Mouse (Mus musculus) C2C12 (cell line): ENCODE measurements around the gene Olfr213. TPM values are rescaled to one million over a fixed set of nuclear protein-coding genes. Genes with fewer than 3 reads are reported as not detected.
"Not testable (repeated sequence)": the region's sequence is repeated elsewhere in the genome, so short reads cannot be mapped to it uniquely, and the experiment has no call there.

ENCODE experiments used
- H3K27me3 ChIP-seq: one replicate; pipeline ENCODE4 v1.6.1; 2011; ENCODE audit not compliant: control insufficient read depth, insufficient read depth, insufficient read length
- H3K36me3 ChIP-seq: one replicate; pipeline ENCODE4 v1.6.1; 2011; ENCODE audit not compliant: control insufficient read depth, insufficient read depth
- H3K4me3 ChIP-seq: one replicate; pipeline ENCODE4 v1.5.1; 2011; ENCODE audit warnings: mild to moderate bottlenecking, control low read depth; ENCODE audit not compliant: poor library complexity, insufficient read depth, severe bottlenecking
- H3K79me2 ChIP-seq: one replicate; pipeline ENCODE4 v1.6.1; 2011; ENCODE audit not compliant: control insufficient read depth, insufficient read depth
- H3K79me3 ChIP-seq: one replicate; pipeline ENCODE4 v1.6.1; 2011; ENCODE audit warnings: low read depth, control low read depth
- H3ac ChIP-seq: one replicate; pipeline ENCODE3; 2011; ENCODE audit warnings: low read depth; ENCODE audit not compliant: control insufficient read depth, insufficient read length
- CEBPB ChIP-seq: IDR thresholded peaks from one replicate; pipeline ENCODE4 v1.6.1; 2011; ENCODE audit warnings: low read depth, mild to moderate bottlenecking, control low read depth, moderate library complexity
- CTCF ChIP-seq: IDR thresholded peaks from one replicate; pipeline ENCODE4 v1.5.1; 2011; ENCODE audit not compliant: control insufficient read depth, insufficient read depth, insufficient read length
- FOSL1 ChIP-seq: IDR thresholded peaks from one replicate; pipeline ENCODE4 v1.8.0; 2011; ENCODE audit warnings: mild to moderate bottlenecking, low read length; ENCODE audit not compliant: poor library complexity, insufficient read depth, severe bottlenecking
- MAX ChIP-seq: IDR thresholded peaks from one replicate; pipeline ENCODE4 v1.6.1; 2011; ENCODE audit warnings: mild to moderate bottlenecking, control low read depth
- MYOD1 ChIP-seq: IDR thresholded peaks from one replicate; pipeline ENCODE4 v1.6.1; 2011; ENCODE audit warnings: low read depth; ENCODE audit not compliant: control insufficient read depth, insufficient read length
- MYOG ChIP-seq: IDR thresholded peaks from one replicate; pipeline ENCODE4 v1.6.1; 2011; ENCODE audit not compliant: control insufficient read depth, insufficient read length; ENCODE audit errors: extremely low read depth
- USF1 ChIP-seq: IDR thresholded peaks from one replicate; pipeline ENCODE4 v1.6.1; 2011; ENCODE audit warnings: low read depth, mild to moderate bottlenecking, control low read depth, moderate library complexity
- polyA plus RNA-seq: library from polyadenylated mRNA; unstranded; fragments of >200 nt; fragmentation: generic; extraction: Trizol; gene quantifications from one replicate; pipeline ENCODE4 v1.2.1, GENCODE M21; 2012; ENCODE audit warnings: missing spikeins

Olfr213 gene
- polyA plus RNA-seq, 1 experiment: not detected

DNA sequence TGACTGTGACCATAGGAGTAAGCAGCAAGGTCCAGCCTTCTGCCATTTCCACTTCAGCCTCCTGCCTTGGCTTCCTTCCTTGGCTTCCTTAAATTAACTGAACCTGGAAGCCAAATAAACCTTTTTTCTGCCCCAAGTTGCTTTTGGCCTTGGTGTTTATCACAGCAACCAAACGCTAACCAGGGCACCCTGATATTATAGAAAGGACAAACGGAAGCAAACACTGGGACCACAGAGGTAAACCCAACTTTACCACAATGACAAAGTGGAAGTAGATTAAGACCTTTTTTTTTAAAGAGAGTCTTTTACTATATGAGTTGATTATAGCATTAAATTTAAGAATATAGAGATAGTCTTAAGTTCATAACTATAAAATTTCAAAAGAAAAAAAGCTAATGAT is 4.2 kb downstream of the Olfr213 start:
- Histone ChIP-seq H3ac (no peak overlapping the region), H3K27me3 (no peaks in the 10 kb centered on the region), H3K36me3 (no peaks in the 10 kb centered on the region), H3K4me3 (no peak overlapping the region), H3K79me3 (no peaks in the 10 kb centered on the region), H3K79me2 (no peaks in the 10 kb centered on the region)
- TF ChIP-seq CEBPB: no peak
- no peak for TF ChIP-seq MAX
- no peak for TF ChIP-seq MYOD1
- TF ChIP-seq CTCF: no peak
- no peak for TF ChIP-seq USF1
- no peak for TF ChIP-seq FOSL1

DNA sequence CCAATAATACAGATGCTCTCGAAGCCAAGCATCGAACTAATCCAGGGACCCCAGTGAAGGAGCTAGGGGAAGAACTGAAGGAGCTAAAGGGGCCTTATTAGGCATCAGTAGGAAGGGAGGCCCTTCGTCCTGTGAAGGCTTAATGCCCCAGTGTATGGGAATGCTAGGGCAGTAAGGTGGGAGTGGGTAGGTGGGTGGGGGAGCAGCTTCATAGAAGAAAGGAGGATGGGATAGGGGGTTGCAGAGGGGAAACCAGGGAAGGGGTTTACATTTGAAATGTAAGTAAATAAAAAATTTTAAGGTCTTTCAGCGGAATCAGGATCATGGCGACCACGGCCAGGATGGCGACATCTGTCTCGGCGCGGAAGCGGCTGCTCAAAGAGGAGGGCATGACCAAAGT is 12.6 kb downstream of the Olfr213 start, which contains the start of gene Gm5580:
Gene Gm5580 (plus strand): TSS at position 301 of the 400 bp plus-strand sequence.
- H3K4me3 ChIP-seq, H3K79me3 ChIP-seq, H3ac ChIP-seq, H3K36me3 ChIP-seq, H3K27me3 ChIP-seq, H3K79me2 ChIP-seq: not testable (repeated sequence)

DNA sequence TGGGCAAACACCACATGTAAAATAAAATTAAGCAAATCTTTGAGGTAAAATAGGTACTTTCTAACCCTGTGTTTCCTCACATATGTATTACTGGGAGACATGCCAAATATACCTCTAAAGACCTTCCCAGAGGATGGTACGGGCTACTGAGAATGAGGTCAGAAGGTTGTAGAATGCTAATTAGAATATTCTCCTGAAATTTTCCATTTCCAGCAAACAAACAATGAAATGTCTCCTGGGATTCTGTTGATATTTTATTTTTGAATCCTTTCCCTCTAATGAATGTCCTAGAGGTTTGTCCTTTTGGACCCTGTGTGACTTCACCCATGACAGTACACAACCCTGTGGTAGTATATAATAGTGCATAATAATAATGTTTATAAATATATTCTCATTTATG is 15.7 kb downstream of the Olfr213 start, which contains the start of gene Olfr214:
Gene Olfr214 (plus strand): TSS at position 301 of the 400 bp plus-strand sequence.
- Histone ChIP-seq H3K27me3 (peaks cover 9% of the 10 kb centered on the region), H3K36me3 (no peaks in the 10 kb centered on the region), H3K4me3 (no peak within 1 kb of the TSS), H3ac (no peak within 1 kb of the TSS), H3K79me2 (no peaks in the 10 kb centered on the region), H3K79me3 (no peaks in the 10 kb centered on the region)
- TF ChIP-seq MYOG (no peak), CEBPB (no peak), CTCF (no peak), FOSL1 (no peak), MYOD1 (no peak), MAX (no peak), USF1 (no peak)

DNA sequence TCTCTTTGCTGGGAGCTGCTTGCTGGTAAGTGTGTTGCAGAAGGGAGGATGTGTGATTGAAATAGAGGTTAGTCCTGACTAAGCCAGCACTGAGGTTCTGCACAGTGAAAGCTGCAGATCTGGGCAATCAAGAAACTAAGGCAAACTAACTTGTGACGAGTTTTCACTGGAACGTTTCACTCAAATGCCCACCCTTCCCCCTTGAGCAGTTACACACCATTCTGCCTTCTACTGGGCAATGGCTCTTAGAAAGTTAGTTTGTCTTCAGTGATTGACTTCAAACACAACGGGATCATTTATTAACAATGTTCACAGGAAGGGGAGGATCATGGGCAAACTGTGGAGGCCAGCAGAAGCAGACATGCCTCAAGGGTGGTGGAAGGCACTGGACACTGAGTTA is 16.7 kb downstream of the Olfr213 start:
- TF ChIP-seq FOSL1 (no peak), MAX (no peak), MYOG (no peak), CEBPB (no peak), MYOD1 (no peak), CTCF (no peak), USF1 (no peak)
- H3ac ChIP-seq: no peak overlapping the region
- H3K36me3 ChIP-seq: no peaks in the 10 kb centered on the region
- no peaks in the 10 kb centered on the region for H3K79me3 ChIP-seq
- peaks cover 9% of the 10 kb centered on the region for H3K27me3 ChIP-seq
- H3K4me3 ChIP-seq: no peak overlapping the region
- H3K79me2 ChIP-seq: no peaks in the 10 kb centered on the region

DNA sequence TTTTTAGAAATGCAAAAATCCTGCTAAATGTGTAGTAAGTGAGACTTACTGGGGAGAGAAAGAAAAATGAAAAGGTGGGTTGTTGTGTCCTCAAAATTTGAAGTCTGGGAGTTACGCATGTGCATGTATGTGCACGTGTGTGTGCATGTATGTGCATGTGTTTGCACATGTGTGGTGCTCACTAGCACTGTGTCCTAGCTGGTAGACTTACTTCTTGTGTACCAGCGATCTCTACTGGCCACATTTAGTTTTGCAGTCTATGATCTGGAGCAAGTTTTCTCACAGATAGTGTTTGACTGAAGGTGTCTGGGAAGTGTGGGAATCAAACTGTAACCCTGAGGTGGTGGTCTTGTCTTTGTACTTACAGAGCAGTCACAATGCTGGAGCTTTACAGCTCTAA is 31.6 kb downstream of the Olfr213 start:
- no peaks in the 10 kb centered on the region for H3K79me3 ChIP-seq
- H3K4me3 ChIP-seq: no peak overlapping the region
- TF ChIP-seq FOSL1 (no peak), CTCF (peak; percentile 33)
- H3K36me3 ChIP-seq: no peaks in the 10 kb centered on the region
- H3K27me3 ChIP-seq: no peaks in the 10 kb centered on the region
- no peak overlapping the region for H3ac ChIP-seq
- no peaks in the 10 kb centered on the region for H3K79me2 ChIP-seq

DNA sequence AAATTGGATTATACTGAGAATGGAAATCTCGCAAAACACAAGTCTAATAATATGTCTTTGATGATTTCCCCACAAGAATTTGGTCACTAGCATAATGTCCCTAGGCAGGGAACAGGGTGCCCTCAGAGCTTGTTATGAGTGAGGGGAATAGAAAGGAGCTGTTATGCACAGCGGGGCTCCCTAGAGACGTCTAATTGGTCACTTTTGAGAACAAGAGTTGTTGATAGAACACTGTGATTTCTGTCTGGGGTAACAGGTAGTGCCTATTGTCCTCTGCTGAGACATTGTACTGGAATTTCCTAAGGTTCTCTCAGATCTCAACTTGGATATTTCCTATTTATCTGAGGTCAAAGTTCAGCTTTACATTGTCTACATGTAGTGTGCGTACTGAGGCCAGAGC is 45.8 kb downstream of the Olfr213 start, which contains the start of gene Olfr215:
Gene Olfr215 (minus strand): TSS at position 101 of the 400 bp plus-strand sequence.
- peaks cover 12% of the 10 kb centered on the region for H3K27me3 ChIP-seq
- TF ChIP-seq USF1 (no peak), MYOD1 (no peak), CEBPB (no peak), FOSL1 (no peak), CTCF (no peak), MYOG (no peak), MAX (no peak)

More for the DNA sequence above, 45.8 kb downstream of the Olfr213 start, which contains the start of gene Olfr215:
- no peak within 1 kb of the TSS for H3K4me3 ChIP-seq
- H3K36me3 ChIP-seq: no peaks in the 10 kb centered on the region
- H3K79me2 ChIP-seq: no peaks in the 10 kb centered on the region
- H3K79me3 ChIP-seq: no peaks in the 10 kb centered on the region
- no peak within 1 kb of the TSS for H3ac ChIP-seq

Other genes starting within 250 kb of the Olfr213 start
- 21.2 TPM for gene March8, start 200.4 kb upstream of the Olfr213 start, polyA plus RNA-seq
- 7.1 TPM for gene Alox5, start 77.3 kb upstream of the Olfr213 start, polyA plus RNA-seq
- gene Olfr211, start 49.4 kb upstream of the Olfr213 start, polyA plus RNA-seq: not detected
- gene Olfr212, start 31.9 kb upstream of the Olfr213 start, polyA plus RNA-seq: 0.01 TPM
- 0.25 TPM for gene Gm5580, start 12.7 kb downstream of the Olfr213 start, polyA plus RNA-seq
- not detected for gene Olfr214, start 15.8 kb downstream of the Olfr213 start, polyA plus RNA-seq
- 0.01 TPM for gene Olfr215, start 45.7 kb downstream of the Olfr213 start, polyA plus RNA-seq
- 7.5 TPM for gene Zfp422, start 90.5 kb downstream of the Olfr213 start, polyA plus RNA-seq
- gene Depp1, start 112.2 kb downstream of the Olfr213 start, polyA plus RNA-seq: 0.46 TPM
- gene Rassf4, start 135.5 kb downstream of the Olfr213 start, polyA plus RNA-seq: 0.21 TPM
- 0.06 TPM for gene Tmem72, start 178.5 kb downstream of the Olfr213 start, polyA plus RNA-seq